Mouse (Mus musculus) gastrocnemius, postnatal 14 days (tissue): ENCODE data around the gene 1700001P01Rik. TPM values are rescaled to one million over a fixed set of nuclear protein-coding genes. Genes with fewer than 3 reads are reported as not detected.
"Not testable (repeated sequence)": the region's sequence is repeated elsewhere in the genome, so short reads cannot be mapped to it uniquely, and the experiment has no call there.

Experiments used
- DNase-seq: peaks from one replicate; pipeline ENCODE4 v3.0.0; 2021; ENCODE audit warnings: mixed read lengths
- intact Hi-C: fragments of 180-260 bp; cut with DNase I; formaldehyde crosslinking; loops from one replicate; pipeline ENCODE4 v1.15.1; 2025; ENCODE audit warnings: low total_unique reads
- total RNA-seq, 2 experiments: library from RNA; stranded (reverse); gene quantifications; 2 replicates each; pipeline ENCODE4 v1.2.3; 2021

The 1700001P01Rik gene
- total RNA-seq, 2 experiments from 2014 or later = not detected

GRCm38 (mm10) chr11:97761638-97762037 is 14.1 kb downstream of the 1700001P01Rik start:
- intact Hi-C loops = no loop called here

GRCm38 (mm10) chr11:97758942-97759341 is 16.8 kb downstream of the 1700001P01Rik start:
- DNase-seq = no peak
- intact Hi-C loops = no loop called here

More at GRCm38 (mm10) chr11:97761638-97762037, 14.1 kb downstream of the 1700001P01Rik start:
- DNase-seq = no peak

GRCm38 (mm10) chr11:97758125-97758524 is 17.6 kb downstream of the 1700001P01Rik start:
- no peak for DNase-seq
- intact Hi-C loops = no loop called here

GRCm38 (mm10) chr11:97753277-97753676 is 22.4 kb downstream of the 1700001P01Rik start:
- intact Hi-C loops = no loop called here
- no peak for DNase-seq

- DNase-seq = no peak
- intact Hi-C loops = no loop called here
These were observed 27.2 kb downstream of the 1700001P01Rik start for GRCm38 (mm10) chr11:97748496-97748895.

GRCm38 (mm10) chr11:97747773-97748172 is 27.9 kb downstream of the 1700001P01Rik start:
- intact Hi-C loops = no loop called here
- DNase-seq = peak; percentile 29

GRCm38 (mm10) chr11:97745331-97745721 is 30.4 kb downstream of the 1700001P01Rik start:
- intact Hi-C loops = no loop called here
- no peak for DNase-seq

- intact Hi-C loops = loop anchor here (5.0 kb wide), 1 partner anchor 38 kb away; no protein-coding TSS in a partner anchor
- DNase-seq = peak; percentile 99
These were observed 30.9 kb downstream of the 1700001P01Rik start for GRCm38 (mm10) chr11:97744718-97745330.

GRCm38 (mm10) chr11:97744063-97744717 is 31.5 kb downstream of the 1700001P01Rik start, which contains the start of gene Pip4k2b:
Gene Pip4k2b, minus strand, starts transcription at chr11:97744704.
- peak; percentile 69 for DNase-seq
- intact Hi-C loops = loop anchor here (5.0 kb wide), 1 partner anchor 37 kb away; no protein-coding TSS in a partner anchor

GRCm38 (mm10) chr11:97743423-97743822 is 32.3 kb downstream of the 1700001P01Rik start:
- intact Hi-C loops = loop anchor here (5.0 kb wide), 1 partner anchor 36 kb away; no protein-coding TSS in a partner anchor

GRCm38 (mm10) chr11:97742591-97742990 is 33.1 kb downstream of the 1700001P01Rik start:
- intact Hi-C loops = loop anchor here (5.0 kb wide), 1 partner anchor 35 kb away; no protein-coding TSS in a partner anchor
- DNase-seq = no peak

More at GRCm38 (mm10) chr11:97743423-97743822, 32.3 kb downstream of the 1700001P01Rik start:
- no peak for DNase-seq

GRCm38 (mm10) chr11:97742157-97742556 is 33.6 kb downstream of the 1700001P01Rik start:
- intact Hi-C loops = loop anchor here (5.0 kb wide), 1 partner anchor 35 kb away; no protein-coding TSS in a partner anchor
- DNase-seq = no peak

GRCm38 (mm10) chr11:97740190-97740589 is 35.5 kb downstream of the 1700001P01Rik start:
- DNase-seq = peak; percentile 42
- intact Hi-C loops = loop anchor here (5.0 kb wide), 1 partner anchor 33 kb away; no protein-coding TSS in a partner anchor

- no peak for DNase-seq
- intact Hi-C loops = no loop called here
These were observed 36.6 kb downstream of the 1700001P01Rik start for GRCm38 (mm10) chr11:97739155-97739554.

GRCm38 (mm10) chr11:97738703-97739102 is 37.0 kb downstream of the 1700001P01Rik start:
- intact Hi-C loops = no loop called here
- DNase-seq = no peak

GRCm38 (mm10) chr11:97737600-97737999 is 38.1 kb downstream of the 1700001P01Rik start:
- intact Hi-C loops = no loop called here
- no peak for DNase-seq

- DNase-seq = no peak
- intact Hi-C loops = no loop called here
These were observed 39.1 kb downstream of the 1700001P01Rik start for GRCm38 (mm10) chr11:97736645-97737044.

GRCm38 (mm10) chr11:97734810-97735209 is 40.9 kb downstream of the 1700001P01Rik start:
- intact Hi-C loops, DNase-seq: not testable (repeated sequence)

GRCm38 (mm10) chr11:97733689-97734088 is 42.0 kb downstream of the 1700001P01Rik start:
- DNase-seq = no peak
- intact Hi-C loops = no loop called here

GRCm38 (mm10) chr11:97728730-97729129 is 47.0 kb downstream of the 1700001P01Rik start:
- no peak for DNase-seq
- intact Hi-C loops = no loop called here
